Mouse (Mus musculus): ENCODE data around the gene Prom2.

- TF ChIP-seq CTCF (conservative IDR thresholded peaks at IDR 0.05; ENCODE audit: low read length) (no peak), NANOG (IDR thresholded peaks at IDR 0.05; ENCODE audit: borderline replicate concordance, low read length) (no peak), POU5F1 (IDR thresholded peaks at IDR 0.05; ENCODE audit: borderline replicate concordance, low read length) (no peak)
Measured at GRCm38 (mm10) chr2:127586694-127587513, 45.6 kb upstream of the Prom2 start, which contains the start of the genes Zfp661 and Mrps5.
